Mouse (Mus musculus) forebrain, embryonic 11.5 days (tissue): ENCODE measurements at regions not wholly inside any gene's neighbourhood (a gene's known extent, or its start where the extent isn't known, plus 50 kb on each side); places are given as distances from the start of the nearest gene placed in this dataset.

Experiments
- ATAC-seq: fragments of 200-750 bp; cut with Nextera tagmentation; replicated peaks from 2 replicates; pipeline ENCODE4 v1.8.0; 2017; ENCODE audit warnings: moderate TSS enrichment; ENCODE audit not compliant: low FRiP score
- DNase-seq: peaks from one replicate; pipeline ENCODE4 v3.0.0-alpha.2; 2017; ENCODE audit warnings: low spot score
- H3K27ac ChIP-seq: fragments of 300-500 bp; sonication (generic); 2 replicates; pipeline ENCODE4 v1.5.1; 2014; ENCODE audit warnings: low read depth, low read length
- H3K27me3 ChIP-seq: fragments of 300-500 bp; sonication (generic); 2 replicates; pipeline ENCODE4 v1.6.1; 2014; ENCODE audit warnings: mild to moderate bottlenecking, low read length, mixed read lengths; ENCODE audit not compliant: control insufficient read depth, insufficient read depth
- H3K36me3 ChIP-seq: fragments of 300-500 bp; sonication (generic); 2 replicates; pipeline ENCODE4 v1.6.1; 2014; ENCODE audit warnings: mild to moderate bottlenecking, low read length, moderate library complexity, mixed read lengths; ENCODE audit not compliant: control insufficient read depth, insufficient read depth
- H3K4me1 ChIP-seq: fragments of 300-500 bp; sonication (generic); replicated peaks from 2 replicates; pipeline ENCODE4 v1.6.1; 2014; ENCODE audit warnings: low read length, mixed read lengths; ENCODE audit not compliant: control insufficient read depth, insufficient read depth
- H3K4me2 ChIP-seq: fragments of 300-500 bp; sonication (generic); 2 replicates; pipeline ENCODE4 v1.6.1; 2014; ENCODE audit warnings: low read depth, mild to moderate bottlenecking, low read length, moderate library complexity, mixed read lengths; ENCODE audit not compliant: severe bottlenecking
- H3K4me3 ChIP-seq: fragments of 300-500 bp; sonication (generic); 2 replicates; pipeline ENCODE4 v1.5.1; 2014; ENCODE audit warnings: low read depth, low read length
- H3K9ac ChIP-seq: fragments of 300-500 bp; sonication (generic); 2 replicates; pipeline ENCODE4 v1.6.1; 2014; ENCODE audit warnings: low read length
- H3K9me3 ChIP-seq: fragments of 300-500 bp; sonication (generic); 2 replicates; pipeline ENCODE4 v1.6.1; 2016; ENCODE audit warnings: low read length, mixed read lengths; ENCODE audit not compliant: control insufficient read depth
- WGBS: fragments of 180-500 bp; shearing (Covaris S2); extraction: QIAGEN DNeasy Blood & Tissue Kit; methylation state at CpG from one replicate; pipeline ENCODE4 v1.1.7; 2014; 5-methylcytosine and 5-hydroxymethylcytosine counted together

- Histone ChIP-seq H3K27ac (no peak overlapping the region), H3K9ac (no peak overlapping the region), H3K36me3 (no peaks in the 10 kb centered on the region), H3K4me2 (no peak overlapping the region), H3K4me3 (no peak overlapping the region), H3K4me1 (no peaks in the 10 kb centered on the region), H3K9me3 (no peaks in the 10 kb centered on the region), H3K27me3 (no peaks in the 10 kb centered on the region)
- WGBS: 76% methylated on average over 5 of the region's 5 CpGs
- no peak for DNase-seq
- no peak for ATAC-seq
These were observed 232.4 kb upstream of the Tll1 start for GRCm38 (mm10) chr8:64438489-64438888.

GRCm38 (mm10) chr8:64434648-64435047 is 228.6 kb upstream of the Tll1 start:
- no peaks in the 10 kb centered on the region for H3K9me3 ChIP-seq
- H3K9ac ChIP-seq: no peak overlapping the region
- no peaks in the 10 kb centered on the region for H3K27me3 ChIP-seq
- H3K27ac ChIP-seq: no peak overlapping the region
- no peaks in the 10 kb centered on the region for H3K4me1 ChIP-seq
- WGBS: 80% methylated on average over 7 of the region's 7 CpGs
- H3K36me3 ChIP-seq: no peaks in the 10 kb centered on the region
- ATAC-seq (no peak), DNase-seq (no peak)
- no peak overlapping the region for H3K4me2 ChIP-seq
- H3K4me3 ChIP-seq: no peak overlapping the region

GRCm38 (mm10) chr8:64422850-64423214 is 216.8 kb upstream of the Tll1 start:
- Histone ChIP-seq H3K9me3 (no peaks in the 10 kb centered on the region), H3K4me1 (peaks cover 5% of the 10 kb centered on the region; the same call in 1 of the 2 replicates), H3K36me3 (no peaks in the 10 kb centered on the region), H3K27me3 (no peaks in the 10 kb centered on the region), H3K27ac (peak overlapping the region; percentile 21; the same call in 1 of the 2 replicates), H3K9ac (no peak overlapping the region), H3K4me2 (no peak overlapping the region), H3K4me3 (no peak overlapping the region)
- DNase-seq (no peak), ATAC-seq (peak; percentile 27; the same call in 1 of the 2 replicates)
- WGBS: 51% methylated on average over 4 of the region's 4 CpGs

- H3K4me3 ChIP-seq: no peak overlapping the region
- H3K4me1 ChIP-seq: peaks cover 5% of the 10 kb centered on the region; the same call in 1 of the 2 replicates
- no peaks in the 10 kb centered on the region for H3K9me3 ChIP-seq
- no peak for DNase-seq
- 24% methylated on average over 8 of the region's 8 CpGs for WGBS
- peak overlapping the region; percentile 21; the same call in 1 of the 2 replicates for H3K27ac ChIP-seq
- H3K9ac ChIP-seq: no peak overlapping the region
- no peak overlapping the region for H3K4me2 ChIP-seq
- H3K36me3 ChIP-seq: no peaks in the 10 kb centered on the region
- no peaks in the 10 kb centered on the region for H3K27me3 ChIP-seq
- peak; percentile 42; the same call in 1 of the 2 replicates for ATAC-seq
These were observed 216.3 kb upstream of the Tll1 start for GRCm38 (mm10) chr8:64422200-64422849.

- H3K27me3 ChIP-seq: no peaks in the 10 kb centered on the region
- no peak overlapping the region for H3K27ac ChIP-seq
- peaks cover 5% of the 10 kb centered on the region; the same call in 1 of the 2 replicates for H3K4me1 ChIP-seq
- no peak for DNase-seq
- H3K9me3 ChIP-seq: no peaks in the 10 kb centered on the region
- H3K4me3 ChIP-seq: no peak overlapping the region
- H3K9ac ChIP-seq: no peak overlapping the region
- no peak overlapping the region for H3K4me2 ChIP-seq
- WGBS: 54% methylated on average over 6 of the region's 6 CpGs
- no peaks in the 10 kb centered on the region for H3K36me3 ChIP-seq
- peak; percentile 51; the same call in 1 of the 2 replicates for ATAC-seq
These were observed 215.6 kb upstream of the Tll1 start for GRCm38 (mm10) chr8:64421502-64422199.

GRCm38 (mm10) chr8:64412488-64413188 is 206.6 kb upstream of the Tll1 start:
- Histone ChIP-seq H3K4me1 (no peaks in the 10 kb centered on the region), H3K4me3 (no peak overlapping the region), H3K36me3 (no peaks in the 10 kb centered on the region), H3K4me2 (no peak overlapping the region), H3K9me3 (no peaks in the 10 kb centered on the region), H3K27ac (no peak overlapping the region), H3K9ac (no peak overlapping the region), H3K27me3 (no peaks in the 10 kb centered on the region)
- WGBS: 54% methylated on average over 15 of the region's 15 CpGs
- ATAC-seq: peak; percentile 69
- DNase-seq: no peak

GRCm38 (mm10) chr8:64406775-64407490 is 200.9 kb upstream of the Tll1 start:
- Histone ChIP-seq H3K36me3 (no peaks in the 10 kb centered on the region), H3K4me1 (no peaks in the 10 kb centered on the region), H3K4me3 (no peak overlapping the region), H3K9ac (no peak overlapping the region), H3K27ac (no peak overlapping the region), H3K27me3 (no peaks in the 10 kb centered on the region), H3K9me3 (no peaks in the 10 kb centered on the region), H3K4me2 (no peak overlapping the region)
- DNase-seq (no peak), ATAC-seq (no peak)
- 69% methylated on average over 9 of the region's 9 CpGs for WGBS

GRCm38 (mm10) chr8:64399554-64399953 is 193.5 kb upstream of the Tll1 start:
- no peaks in the 10 kb centered on the region for H3K27me3 ChIP-seq
- H3K36me3 ChIP-seq: no peaks in the 10 kb centered on the region
- ATAC-seq (no peak), DNase-seq (no peak)
- H3K4me3 ChIP-seq: no peak overlapping the region
- H3K4me2 ChIP-seq: no peak overlapping the region
- no peak overlapping the region for H3K27ac ChIP-seq
- no peaks in the 10 kb centered on the region for H3K9me3 ChIP-seq
- H3K9ac ChIP-seq: no peak overlapping the region
- H3K4me1 ChIP-seq: no peaks in the 10 kb centered on the region
- 62% methylated on average over 3 of the region's 3 CpGs for WGBS
